Mouse (Mus musculus) right cerebral cortex, adult 2 months (tissue): ENCODE results near the gene Susd2.

ENCODE experiments used
- DNase-seq, 2 experiments: peaks; one replicate each; pipeline ENCODE4 v3.0.0; 2021 to 2022; ENCODE audit warnings: low spot score in 2 of 2

The Susd2 gene

DNA sequence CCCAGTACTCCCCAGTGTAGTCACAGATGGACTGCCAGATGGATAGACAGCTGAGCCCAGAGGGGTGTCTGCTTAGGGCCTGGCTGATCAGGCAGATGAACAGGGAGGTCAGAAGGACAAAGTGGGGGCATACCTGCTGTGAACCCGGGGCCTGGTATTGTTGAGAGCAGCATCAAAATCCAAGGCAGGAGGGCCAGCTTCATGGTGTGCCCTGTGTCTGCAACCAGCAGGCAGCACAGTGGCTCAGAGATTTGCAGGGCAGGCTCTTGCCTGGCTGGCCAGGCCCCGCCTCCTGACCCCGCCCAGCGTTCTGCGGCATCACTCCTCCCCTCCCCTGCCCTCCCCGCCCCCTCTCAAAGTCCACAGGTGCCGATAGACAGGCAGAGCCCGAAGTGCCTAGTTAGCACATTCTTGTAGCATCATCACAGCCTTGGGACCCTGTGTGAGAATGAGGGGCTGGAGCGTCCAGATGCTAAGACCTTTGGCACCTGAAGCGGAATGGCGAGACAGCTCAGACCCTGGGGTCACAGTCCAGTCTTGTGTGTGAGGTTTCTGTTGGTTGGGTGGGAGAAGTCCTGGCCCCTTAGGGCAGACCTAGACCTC is at the start of gene Susd2:
TSS of gene Susd2 (minus strand) at position 268 of the 603 bp plus-strand sequence.
- DNase-seq: peak in 1 of 2 experiments; percentile 41

DNA sequence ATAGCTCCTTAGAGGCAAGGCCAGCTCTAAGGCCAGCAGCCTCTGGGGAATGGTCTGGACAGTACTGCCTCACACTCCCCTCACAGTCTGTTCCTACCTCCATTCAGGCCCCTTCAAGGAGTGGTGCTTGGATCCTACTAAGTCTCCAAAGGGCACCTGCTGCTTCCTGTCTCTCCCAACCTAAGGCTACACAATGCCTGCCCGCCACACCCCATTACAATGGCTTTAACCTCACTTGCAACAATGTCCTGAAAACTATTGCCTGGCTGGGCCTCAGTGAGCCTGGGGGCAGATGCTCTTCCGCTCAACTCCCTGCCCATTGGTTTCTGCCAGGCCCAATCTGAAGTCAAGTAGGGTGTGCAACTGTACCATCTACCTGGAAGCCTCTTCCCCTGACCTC is 44.8 kb upstream of the Susd2 start:
- DNase-seq: no peak

DNA sequence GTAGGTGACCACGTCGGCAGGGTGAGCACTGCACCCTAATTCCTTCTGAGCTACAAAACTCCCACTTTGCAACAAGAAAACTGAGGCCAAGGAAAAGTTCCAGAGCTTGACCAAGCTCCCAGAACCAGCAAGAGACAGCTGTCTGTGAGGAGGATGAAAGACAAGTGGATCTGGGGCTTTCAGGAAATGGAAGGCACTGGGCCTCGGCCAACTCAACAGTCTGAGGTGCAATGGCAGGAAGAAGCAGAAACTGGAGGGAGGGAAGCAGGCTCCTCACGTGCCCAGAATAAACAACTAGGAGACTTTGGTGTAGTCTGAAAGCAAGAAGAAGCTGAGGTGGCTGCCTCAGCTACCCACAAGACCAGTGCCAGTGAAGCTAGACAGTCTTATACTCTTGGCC is 42.9 kb upstream of the Susd2 start:
- DNase-seq: no peak

DNA sequence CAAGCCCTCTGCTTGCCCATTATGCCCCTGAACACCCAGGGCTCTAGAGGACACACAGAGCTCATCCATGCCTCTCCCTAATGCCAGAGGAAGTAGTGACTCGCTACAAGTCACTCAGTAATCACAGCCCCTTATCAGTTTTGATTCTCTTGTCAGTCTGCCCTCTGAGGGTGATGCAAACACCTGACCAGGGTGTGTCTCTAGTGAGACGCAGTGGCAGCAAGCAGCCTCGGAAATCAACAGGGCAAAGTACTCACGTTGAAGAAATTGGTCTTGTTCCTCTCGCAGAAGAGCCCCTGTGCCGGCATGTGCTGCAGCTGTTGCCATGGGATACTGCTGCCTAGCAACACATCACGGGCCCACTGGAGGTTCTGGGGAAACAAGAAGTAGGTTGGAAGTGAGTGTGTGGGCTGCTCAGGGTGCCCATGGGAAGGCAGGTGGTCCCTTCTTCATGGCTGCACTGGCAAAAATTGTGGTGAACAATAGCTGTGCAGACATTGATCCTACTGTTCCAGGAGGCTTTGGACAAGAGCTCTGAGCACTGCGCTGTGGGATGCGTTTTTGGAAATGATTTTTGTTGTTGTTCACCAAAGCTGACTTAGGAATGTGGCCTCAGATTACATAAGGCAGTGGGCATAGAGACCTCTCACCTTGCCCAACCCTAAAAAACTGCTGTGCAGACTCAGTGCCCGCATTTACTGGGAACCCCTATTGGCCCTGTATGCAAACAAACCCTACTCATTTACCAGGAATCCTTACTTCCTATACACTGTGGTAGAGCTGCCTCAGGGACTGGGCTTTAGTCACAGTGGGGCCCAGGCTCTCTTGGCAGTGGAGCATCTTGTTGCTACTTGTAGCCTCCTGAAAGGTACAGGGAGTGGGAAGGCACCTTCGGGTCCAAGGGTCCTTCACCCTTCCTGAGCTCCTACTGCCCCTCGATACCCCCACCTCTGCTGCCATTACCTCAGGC is 40.5 kb upstream of the Susd2 start:
- DNase-seq: peak; percentile 89 to 90

DNA sequence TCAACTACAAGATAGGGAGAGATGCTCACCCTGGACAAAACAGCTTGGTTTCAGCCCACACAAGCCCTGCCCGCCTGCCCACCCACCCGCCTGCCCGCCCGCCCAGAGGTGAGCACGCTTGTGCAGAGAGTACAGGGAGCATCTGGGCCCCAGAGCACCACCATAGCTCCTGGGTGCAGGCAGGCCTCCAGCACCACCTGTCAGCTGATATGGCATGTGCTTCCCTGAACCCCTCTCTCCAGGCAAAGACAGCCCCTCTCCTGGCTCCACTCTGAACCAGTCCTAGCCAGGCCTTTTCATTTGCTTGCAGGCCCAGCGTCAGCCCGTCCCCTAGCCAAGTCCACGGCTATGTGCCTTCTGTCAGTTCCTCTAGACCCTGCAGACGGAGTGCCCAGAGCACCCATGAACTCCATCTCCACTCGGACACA is 36.8 kb upstream of the Susd2 start:
- DNase-seq: peak in 1 of 2 experiments; percentile 53

GRCm38 (mm10) chr10:75679204-75679603 is 35.4 kb upstream of the Susd2 start:
- no peak for DNase-seq

DNA sequence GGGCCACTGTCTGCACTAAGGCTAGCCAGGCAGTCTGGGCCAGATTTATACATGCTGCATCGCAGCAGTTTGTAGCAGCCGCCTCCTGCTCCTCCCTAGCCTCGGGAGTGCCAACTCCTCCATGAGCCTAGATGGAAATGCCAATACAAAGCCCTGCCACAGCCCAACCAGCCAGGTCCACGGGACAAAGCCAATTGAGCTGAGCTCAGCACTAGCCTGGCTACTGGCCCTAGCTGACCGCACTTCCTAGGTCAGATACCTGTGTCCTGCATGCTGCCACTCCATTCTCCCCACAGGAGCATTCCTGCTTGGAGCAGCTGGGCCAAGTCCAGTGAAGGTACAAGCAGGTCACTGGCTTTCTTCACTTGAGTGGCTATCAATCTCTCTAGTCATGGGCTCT is 34.2 kb upstream of the Susd2 start:
- peak in 1 of 2 experiments; percentile 52 for DNase-seq

- DNase-seq: no peak
Observed at GRCm38 (mm10) chr10:75677571-75677970, 33.8 kb upstream of the Susd2 start.

DNA sequence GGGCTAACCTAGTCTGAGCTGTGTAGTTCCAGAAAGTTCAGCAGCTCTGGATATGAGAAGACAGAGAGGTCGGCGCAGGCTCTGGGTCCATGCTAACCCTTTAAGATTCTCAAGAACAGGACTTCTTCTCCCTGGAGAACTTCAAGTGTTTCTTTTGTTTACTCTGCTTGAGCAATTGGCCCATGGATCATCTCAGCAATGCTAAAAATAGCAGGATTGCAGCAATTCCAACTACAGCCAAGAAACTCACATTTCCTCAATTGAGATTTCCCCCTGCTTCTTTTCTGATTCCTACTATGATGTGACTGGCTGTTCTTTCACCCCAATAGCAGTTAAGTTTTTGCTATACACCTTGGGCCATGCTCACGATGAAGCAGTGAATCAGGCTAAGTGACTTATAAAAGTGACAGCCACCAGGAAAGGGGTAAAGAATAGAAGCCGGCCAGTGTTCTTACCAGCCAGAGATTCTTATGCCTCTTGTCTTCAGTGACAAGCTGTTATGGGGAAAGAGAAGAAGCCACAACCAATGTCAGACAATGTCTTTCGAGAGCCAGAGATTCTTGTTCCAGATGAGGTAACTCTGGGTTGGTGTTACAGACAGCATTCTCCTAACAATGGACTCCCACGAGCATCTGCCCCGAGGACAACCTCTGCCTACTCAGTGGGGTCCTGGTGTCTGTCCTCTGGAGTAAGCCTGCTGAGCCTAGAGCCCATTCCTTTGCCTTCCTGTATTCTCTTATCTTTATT is 33.2 kb upstream of the Susd2 start:
- no peak for DNase-seq

DNA sequence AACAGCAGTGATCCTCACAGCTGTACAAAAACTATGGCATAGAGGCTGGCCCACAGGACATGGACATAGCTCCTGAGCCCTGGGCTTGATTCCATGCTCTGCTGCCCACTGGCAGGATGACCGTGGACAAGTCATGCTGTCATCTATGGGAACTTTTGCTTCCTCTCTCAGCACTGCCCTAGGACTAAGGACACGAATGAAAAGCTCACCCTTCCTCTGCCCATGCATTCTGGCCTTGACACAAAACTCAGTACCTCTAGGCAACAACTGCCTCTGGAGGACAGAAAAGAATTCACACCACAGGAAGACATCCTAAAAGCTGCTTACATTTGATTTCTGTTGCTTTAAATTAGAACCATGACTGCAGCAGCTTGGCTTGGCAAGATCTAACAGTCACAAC is 32.5 kb upstream of the Susd2 start:
- no peak for DNase-seq

GRCm38 (mm10) chr10:75675594-75675993 is 31.8 kb upstream of the Susd2 start:
- DNase-seq: no peak

- no peak for DNase-seq
Observed at GRCm38 (mm10) chr10:75669936-75670335, 26.1 kb upstream of the Susd2 start.

- peak in 1 of 2 experiments; percentile 53 for DNase-seq
Observed at GRCm38 (mm10) chr10:75667911-75668270, 24.1 kb upstream of the Susd2 start.

DNA sequence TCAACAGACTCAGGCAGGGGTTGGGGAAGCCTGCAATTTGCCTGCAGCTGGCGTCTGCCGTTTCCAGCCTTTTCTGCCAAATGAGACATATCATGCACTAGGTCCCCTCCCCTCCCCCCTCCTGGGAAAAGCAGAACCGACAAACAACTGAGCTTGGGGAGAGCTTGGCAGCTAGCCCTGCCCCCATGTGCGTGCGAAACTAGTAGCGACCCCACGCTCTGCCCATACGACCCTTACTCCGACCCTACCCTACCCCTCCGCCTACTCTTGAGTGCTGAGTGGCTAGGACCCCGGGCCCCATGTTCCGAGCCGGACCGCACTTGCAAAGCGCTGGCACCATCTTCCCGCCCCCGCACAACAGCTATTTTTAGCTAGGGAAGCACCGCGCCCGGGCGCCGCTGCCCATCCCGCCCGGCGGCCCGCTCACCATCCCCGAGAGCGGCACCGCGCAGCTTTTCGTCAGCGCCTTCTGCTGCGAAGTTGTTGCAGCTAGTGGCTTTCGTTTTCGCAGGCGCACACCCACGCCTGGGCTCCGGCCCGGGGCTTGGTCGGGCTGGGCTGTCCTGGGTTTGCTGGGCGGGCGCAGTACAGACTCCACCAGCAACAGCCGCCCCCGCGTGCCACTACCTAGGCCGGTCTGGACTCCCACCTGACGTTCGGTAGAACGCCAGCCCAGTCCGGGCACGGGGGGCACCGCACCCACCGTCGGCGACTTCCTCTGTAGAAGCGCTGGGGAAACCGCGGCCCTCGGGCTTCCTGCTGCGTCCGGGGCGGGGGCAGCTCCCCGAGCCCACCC is 23.5 kb upstream of the Susd2 start:
- peak; percentile 85 to 87 for DNase-seq

DNA sequence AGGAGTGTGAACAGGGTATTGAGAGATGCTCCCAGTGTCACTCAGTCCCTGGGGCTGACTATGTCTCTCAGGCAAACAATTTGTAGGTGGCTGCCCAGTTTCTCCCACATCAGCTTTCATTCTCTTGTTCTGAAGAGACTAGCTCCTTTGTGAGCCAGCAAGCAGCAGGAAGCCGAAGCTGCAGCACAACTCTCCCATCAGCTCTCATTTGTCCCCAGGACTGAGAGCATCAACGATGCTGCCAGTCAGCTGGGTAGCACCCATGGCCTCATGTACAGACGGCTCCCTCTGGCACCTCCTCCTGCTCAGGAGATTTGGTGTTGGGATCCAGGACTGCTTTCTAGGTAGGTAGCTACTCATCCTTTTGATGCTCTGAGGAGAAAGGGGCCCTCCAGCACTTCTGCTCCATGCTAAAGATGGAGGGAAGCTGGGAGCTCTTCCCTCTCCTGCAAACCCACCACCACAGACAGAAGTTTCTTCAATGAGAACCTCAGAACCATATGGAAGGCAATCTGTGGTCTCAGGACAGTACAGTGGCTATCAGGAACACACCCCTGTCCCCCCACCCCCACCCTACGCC is 22.7 kb upstream of the Susd2 start:
- peak; percentile 51 to 59 for DNase-seq

DNA sequence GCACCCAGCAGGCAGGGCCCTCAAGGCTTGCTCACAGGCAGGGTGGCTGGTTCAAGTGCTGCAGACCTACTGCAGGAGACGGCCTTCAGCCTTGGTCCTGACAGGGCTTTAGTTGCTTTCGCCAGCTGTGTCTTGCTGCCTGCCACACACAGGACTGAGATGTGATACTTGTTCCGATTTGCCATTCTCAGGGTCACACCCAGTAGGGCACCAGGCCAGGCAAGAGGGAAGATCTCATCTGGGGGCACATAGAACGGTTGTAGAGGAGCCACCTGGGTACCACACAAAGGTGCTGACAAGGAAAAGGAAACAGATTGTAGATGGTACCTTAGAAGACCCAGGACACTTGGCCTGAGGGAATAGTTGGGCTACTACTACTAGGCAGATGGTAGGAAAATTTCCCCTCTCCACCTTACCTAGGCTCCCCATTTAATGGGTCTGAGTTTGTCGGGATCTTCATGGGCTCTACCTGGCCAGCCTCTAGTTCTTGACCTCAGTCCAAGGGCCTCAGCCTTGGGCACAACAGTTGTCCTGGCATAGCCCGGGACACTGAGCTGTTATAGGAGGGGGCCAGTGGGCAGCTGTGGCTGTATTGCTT is 21.0 kb upstream of the Susd2 start:
- DNase-seq: no peak

GRCm38 (mm10) chr10:75662575-75662974 is 18.8 kb upstream of the Susd2 start:
- DNase-seq: no peak

GRCm38 (mm10) chr10:75661876-75662275 is 18.1 kb upstream of the Susd2 start:
- no peak for DNase-seq

DNA sequence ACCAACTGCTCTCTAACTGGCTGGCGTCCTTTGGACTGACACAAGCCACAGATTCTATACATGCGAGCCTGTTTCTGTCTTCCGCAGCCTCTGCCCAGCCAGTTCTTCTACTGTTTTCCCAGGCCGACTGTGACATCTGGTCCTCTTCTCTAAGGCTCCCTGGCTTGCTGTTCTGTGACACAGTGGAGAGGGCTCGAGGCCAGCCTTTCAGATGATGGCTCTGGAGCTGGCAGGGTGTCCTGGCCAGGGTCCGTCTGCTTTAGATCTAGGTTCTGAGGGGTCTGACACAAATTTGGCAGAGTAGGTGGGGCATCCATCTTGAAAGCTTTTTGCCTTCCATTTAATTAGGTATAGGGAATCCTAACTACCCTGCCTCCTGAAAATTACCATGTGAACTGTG is 17.6 kb upstream of the Susd2 start:
- no peak for DNase-seq

GRCm38 (mm10) chr10:75657772-75658171 is 14.0 kb upstream of the Susd2 start:
- no peak for DNase-seq

- no peak for DNase-seq
Observed at GRCm38 (mm10) chr10:75657165-75657564, 13.4 kb upstream of the Susd2 start.
